Mouse (Mus musculus) intestine, postnatal 0 days (tissue): Measurements from ENCODE around the gene Selenok. TPM values are rescaled to one million over a fixed set of nuclear protein-coding genes. Genes with fewer than 3 reads are reported as not detected.

ENCODE experiments used
- ATAC-seq: fragments of 200-750 bp; cut with Nextera tagmentation; 2 replicates; pipeline ENCODE4 v1.8.0; 2017; ENCODE audit warnings: mild to moderate bottlenecking, moderate TSS enrichment, moderate library complexity
- H3K27ac ChIP-seq: fragments of 300-500 bp; sonication (generic); 2 replicates; pipeline ENCODE4 v1.5.1; 2014; ENCODE audit warnings: mild to moderate bottlenecking, low read depth, low read length, moderate library complexity
- H3K27me3 ChIP-seq: fragments of 300-500 bp; sonication (generic); replicated peaks from 2 replicates; pipeline ENCODE4 v1.6.1; 2014; ENCODE audit warnings: low read length, mixed read lengths; ENCODE audit not compliant: control insufficient read depth, insufficient read depth
- H3K36me3 ChIP-seq: fragments of 300-500 bp; sonication (generic); 2 replicates; pipeline ENCODE4 v1.6.1; 2014; ENCODE audit warnings: mild to moderate bottlenecking, moderate library complexity; ENCODE audit not compliant: control insufficient read depth, insufficient read depth
- H3K4me1 ChIP-seq: fragments of 300-500 bp; sonication (generic); replicated peaks from 2 replicates; pipeline ENCODE4 v1.6.1; 2014; ENCODE audit warnings: antibody characterized with exemption, low read length, mixed read lengths; ENCODE audit not compliant: control insufficient read depth, insufficient read depth
- H3K4me2 ChIP-seq: fragments of 300-500 bp; sonication (generic); replicated peaks from 2 replicates; pipeline ENCODE4 v1.6.1; 2014; ENCODE audit warnings: low read depth, mild to moderate bottlenecking, moderate library complexity
- H3K4me3 ChIP-seq: fragments of 300-500 bp; sonication (generic); 2 replicates; pipeline ENCODE4 v1.5.1; 2014; ENCODE audit warnings: low read depth, low read length
- H3K9ac ChIP-seq: fragments of 300-500 bp; sonication (generic); 2 replicates; pipeline ENCODE4 v1.6.1; 2014; ENCODE audit warnings: mild to moderate bottlenecking, low read depth, low read length
- H3K9me3 ChIP-seq: fragments of 300-500 bp; sonication (generic); 2 replicates; pipeline ENCODE4 v1.6.1; 2016; ENCODE audit warnings: mixed run types; ENCODE audit not compliant: control insufficient read depth
- CTCF ChIP-seq: sonication (generic); IDR thresholded peaks from 2 replicates; pipeline ENCODE4 v1.5.1; 2016; ENCODE audit warnings: low read depth, mild to moderate bottlenecking, control low read depth, antibody characterized with exemption, moderate library complexity
- WGBS: fragments of 180-500 bp; shearing (Covaris S2); extraction: QIAGEN DNeasy Blood & Tissue Kit; methylation state at CpG from one replicate; pipeline ENCODE4 v1.1.7; 2014; 5-methylcytosine and 5-hydroxymethylcytosine counted together
- polyA plus RNA-seq: library from polyadenylated mRNA; unstranded; fragments of >200 nt; fragmentation: Nextera tagmentation; extraction: Ambion mirVana; gene quantifications from 2 replicates; pipeline ENCODE4 v1.2.1, GENCODE M21; 2015

Gene Selenok
- polyA plus RNA-seq, 1 experiment from 2014 or later: 313 TPM

DNA sequence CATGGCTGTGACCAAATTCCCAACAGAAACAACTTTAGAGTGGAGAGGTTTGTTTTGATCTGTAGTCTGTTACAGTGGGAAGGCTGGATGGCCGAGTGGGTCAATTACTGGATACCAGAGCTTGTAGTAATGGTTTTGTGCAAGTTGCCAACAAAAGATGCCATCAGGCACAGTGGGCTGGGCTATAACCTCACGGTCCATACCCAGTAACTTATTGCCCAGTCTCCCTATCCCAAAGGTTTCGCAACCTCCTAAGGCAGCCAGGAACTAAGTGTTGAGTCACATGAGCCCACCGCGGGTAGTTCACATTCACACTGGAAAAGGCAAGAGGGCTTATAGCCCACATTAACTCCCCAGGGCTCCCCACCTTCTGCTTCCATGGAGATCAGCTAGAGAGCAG, 48.6 kb downstream of the Selenok start:
- H3K36me3 ChIP-seq: no peaks in the 10 kb centered on the region
- H3K4me1 ChIP-seq: no peaks in the 10 kb centered on the region; the same call in 1 of the 2 replicates
- H3K27ac ChIP-seq: no peak overlapping the region
- H3K4me3 ChIP-seq: no peak overlapping the region
- no peaks in the 10 kb centered on the region for H3K9me3 ChIP-seq
- H3K9ac ChIP-seq: no peak overlapping the region
- H3K4me2 ChIP-seq: no peak overlapping the region
- TF ChIP-seq CTCF: no peak
- no peak for ATAC-seq
- no peaks in the 10 kb centered on the region for H3K27me3 ChIP-seq
- WGBS: 73% methylated on average over 5 of the region's 5 CpGs

DNA sequence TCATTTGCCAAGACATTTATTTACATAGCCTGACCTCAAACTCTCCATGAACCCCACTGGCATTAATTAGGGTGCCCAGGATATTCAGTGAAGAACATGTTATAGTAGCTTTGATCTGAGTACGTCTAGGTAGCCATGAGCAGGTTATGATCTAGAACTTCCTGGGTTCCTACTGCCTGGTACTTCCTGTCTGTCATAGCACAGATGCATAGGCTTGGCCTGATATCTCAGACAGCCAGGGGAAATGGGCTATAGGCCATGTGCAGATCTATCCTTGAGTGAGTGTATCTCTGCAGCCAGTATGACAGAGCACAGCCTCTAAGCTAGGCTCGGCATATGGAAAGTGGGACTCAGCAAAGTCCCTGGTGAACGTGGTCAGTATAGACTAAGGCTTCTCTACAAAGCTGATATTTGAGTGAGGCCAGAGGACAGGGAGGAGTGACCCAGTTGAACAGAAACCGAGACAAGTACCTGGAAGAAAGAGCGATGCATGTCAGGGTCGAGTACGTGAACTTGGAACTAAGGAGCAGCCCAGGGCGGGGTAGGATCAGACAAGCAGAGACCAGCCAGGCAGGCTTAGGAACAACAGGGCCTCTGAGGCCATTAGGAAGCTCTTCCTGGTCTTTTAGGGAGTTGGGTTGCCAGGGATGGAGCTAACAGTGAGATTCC, 49.8 kb downstream of the Selenok start:
- 62% methylated on average over 8 of the region's 8 CpGs for WGBS
- Histone ChIP-seq H3K4me1 (no peaks in the 10 kb centered on the region; the same call in 1 of the 2 replicates), H3K27ac (peak overlapping the region; percentile 57; the same call in 1 of the 2 replicates), H3K36me3 (no peaks in the 10 kb centered on the region), H3K9me3 (no peaks in the 10 kb centered on the region), H3K27me3 (no peaks in the 10 kb centered on the region), H3K9ac (no peak overlapping the region), H3K4me2 (peak overlapping the region; percentile 21; the same call in 1 of the 2 replicates), H3K4me3 (no peak overlapping the region)
- no peak for TF ChIP-seq CTCF
- ATAC-seq: peak; percentile 66

GRCm38 (mm10) chr14:30018463-30018801, 50.3 kb downstream of the Selenok start:
- no peak for ATAC-seq
- Histone ChIP-seq H3K9ac (no peak overlapping the region), H3K36me3 (no peaks in the 10 kb centered on the region), H3K4me1 (no peaks in the 10 kb centered on the region; the same call in 1 of the 2 replicates), H3K27me3 (no peaks in the 10 kb centered on the region), H3K9me3 (no peaks in the 10 kb centered on the region), H3K4me3 (no peak overlapping the region), H3K4me2 (no peak overlapping the region; the same call in 1 of the 2 replicates), H3K27ac (0 out of 2 replicates have a peak overlapping the region, but pooled peaks have one; percentile 57)
- 92% methylated on average over 4 of the region's 4 CpGs for WGBS
- no peak for TF ChIP-seq CTCF

GRCm38 (mm10) chr14:30018846-30019245, 50.7 kb downstream of the Selenok start:
- Histone ChIP-seq H3K4me2 (no peak overlapping the region), H3K4me1 (no peaks in the 10 kb centered on the region; the same call in 1 of the 2 replicates), H3K27me3 (no peaks in the 10 kb centered on the region), H3K36me3 (no peaks in the 10 kb centered on the region), H3K27ac (no peak overlapping the region), H3K4me3 (no peak overlapping the region), H3K9ac (no peak overlapping the region), H3K9me3 (no peaks in the 10 kb centered on the region)
- 92% methylated on average over 6 of the region's 6 CpGs for WGBS
- no peak for TF ChIP-seq CTCF
- no peak for ATAC-seq

DNA sequence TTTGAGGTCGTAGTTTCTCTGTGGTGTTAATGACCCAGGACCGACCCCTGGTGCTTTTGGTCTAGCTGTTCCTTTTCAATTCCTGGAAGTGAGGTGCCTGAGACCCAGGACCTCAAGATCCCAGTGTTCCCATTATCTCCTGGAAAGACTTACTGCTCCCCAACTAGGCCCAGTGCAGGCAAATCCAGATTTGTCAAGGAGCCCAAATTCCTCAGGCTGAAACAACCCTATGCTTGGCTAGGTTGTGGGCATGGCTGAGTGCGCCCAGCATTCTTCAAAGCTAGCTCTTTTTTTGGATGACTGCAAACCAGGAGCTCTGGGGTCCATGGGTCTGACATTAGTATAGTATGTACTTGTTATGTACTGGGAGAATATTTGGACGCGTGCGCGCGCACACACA, 51.3 kb downstream of the Selenok start:
- ATAC-seq: no peak
- 94% methylated on average over 8 of the region's 8 CpGs for WGBS
- no peaks in the 10 kb centered on the region for H3K9me3 ChIP-seq
- no peak overlapping the region for H3K27ac ChIP-seq
- H3K36me3 ChIP-seq: no peaks in the 10 kb centered on the region
- no peak overlapping the region for H3K4me2 ChIP-seq
- no peak overlapping the region for H3K9ac ChIP-seq
- TF ChIP-seq CTCF: no peak
- no peak overlapping the region for H3K4me3 ChIP-seq
- H3K4me1 ChIP-seq: no peaks in the 10 kb centered on the region; the same call in 1 of the 2 replicates
- no peaks in the 10 kb centered on the region for H3K27me3 ChIP-seq

DNA sequence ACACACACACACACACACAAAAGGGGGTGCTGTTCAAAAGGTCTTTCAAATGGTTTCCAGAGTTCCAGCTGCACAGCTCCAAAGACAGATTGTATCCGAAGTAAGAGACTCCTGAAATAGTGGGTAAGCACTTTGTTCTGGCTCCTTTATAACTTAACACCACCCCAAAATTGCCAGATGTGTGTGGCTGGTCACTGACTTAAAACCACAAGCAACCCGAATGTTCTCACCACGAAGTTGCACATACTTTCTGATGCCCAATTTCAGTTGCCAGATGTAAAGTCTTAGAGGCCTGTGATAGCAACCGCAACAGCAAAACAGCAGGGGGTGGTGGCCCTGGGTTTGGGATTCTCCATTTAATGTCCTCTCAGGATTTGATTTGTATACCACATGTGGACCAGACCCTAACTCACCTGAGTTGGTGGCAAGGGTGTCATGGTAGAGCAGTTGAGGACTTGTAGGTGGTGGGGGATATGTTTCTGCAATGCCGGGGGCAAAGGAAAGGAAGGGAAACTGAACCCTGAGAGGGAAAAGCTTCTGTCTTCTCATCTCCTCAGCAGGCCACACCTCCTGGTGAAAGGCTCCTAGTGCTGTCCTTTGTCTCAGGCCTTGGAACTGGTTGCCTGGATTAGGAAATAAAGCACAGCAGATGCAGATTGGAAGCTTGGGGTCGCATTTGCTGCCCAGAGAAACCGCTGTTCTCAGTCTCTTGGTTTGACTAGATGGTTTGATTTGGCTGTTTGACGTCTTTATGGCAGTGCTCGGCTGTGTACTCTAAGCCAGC, 51.9 kb downstream of the Selenok start:
- ATAC-seq: no peak
- Histone ChIP-seq H3K9ac (no peak overlapping the region), H3K9me3 (no peaks in the 10 kb centered on the region), H3K27me3 (no peaks in the 10 kb centered on the region), H3K4me2 (no peak overlapping the region), H3K27ac (no peak overlapping the region), H3K4me3 (no peak overlapping the region), H3K4me1 (no peaks in the 10 kb centered on the region; the same call in 1 of the 2 replicates), H3K36me3 (no peaks in the 10 kb centered on the region)
- no peak for TF ChIP-seq CTCF
- WGBS: 56% methylated on average over 9 of the region's 9 CpGs
